Mouse (Mus musculus) stomach, postnatal 0 days (tissue): Measurements from ENCODE around the gene Trim38. TPM values are rescaled to one million over a fixed set of nuclear protein-coding genes. Genes with fewer than 3 reads are reported as not detected.
A peak's percentile ranks its signal among the peaks of the same experiment; 100 is the strongest.

Experiments
- ATAC-seq: fragments of 200-750 bp; cut with Nextera tagmentation; 2 replicates; pipeline ENCODE4 v1.8.0; 2017; ENCODE audit not compliant: low FRiP score, low TSS enrichment
- DNase-seq: peaks from one replicate; pipeline ENCODE4 v3.0.0-alpha.2; 2016; ENCODE audit warnings: low spot score
- H3K27ac ChIP-seq: fragments of 300-500 bp; sonication (generic); replicated peaks from 2 replicates; pipeline ENCODE4 v1.5.1; 2014; ENCODE audit warnings: mild to moderate bottlenecking, control low read depth
- H3K27me3 ChIP-seq: fragments of 300-500 bp; sonication (generic); 2 replicates; pipeline ENCODE4 v1.6.1; 2014; ENCODE audit warnings: low read length; ENCODE audit not compliant: control insufficient read depth, insufficient read depth
- H3K36me3 ChIP-seq: fragments of 300-500 bp; sonication (generic); 2 replicates; pipeline ENCODE4 v1.6.1; 2014; ENCODE audit warnings: low read length, mixed read lengths; ENCODE audit not compliant: control insufficient read depth, insufficient read depth
- H3K4me1 ChIP-seq: fragments of 300-500 bp; sonication (generic); replicated peaks from 2 replicates; pipeline ENCODE4 v1.6.1; 2014; ENCODE audit warnings: antibody characterized with exemption; ENCODE audit not compliant: control insufficient read depth, insufficient read depth
- H3K4me2 ChIP-seq: fragments of 300-500 bp; sonication (generic); replicated peaks from 2 replicates; pipeline ENCODE4 v1.6.1; 2014; ENCODE audit warnings: low read depth, mild to moderate bottlenecking, control low read depth, moderate library complexity
- H3K4me3 ChIP-seq: fragments of 300-500 bp; sonication (generic); 2 replicates; pipeline ENCODE4 v1.5.1; 2014; ENCODE audit warnings: low read depth, low read length, control low read depth
- H3K9ac ChIP-seq: fragments of 300-500 bp; sonication (generic); 2 replicates; pipeline ENCODE4 v1.6.1; 2014; ENCODE audit warnings: mild to moderate bottlenecking, low read length, control low read depth, mixed read lengths
- H3K9me3 ChIP-seq: fragments of 300-500 bp; sonication (generic); 2 replicates; pipeline ENCODE4 v1.6.1; 2016; ENCODE audit warnings: low read length; ENCODE audit not compliant: control insufficient read depth
- CTCF ChIP-seq: IDR thresholded peaks from 2 replicates; pipeline ENCODE4 v1.5.1; 2016; ENCODE audit warnings: antibody characterized with exemption, low read depth, mild to moderate bottlenecking, moderate library complexity
- EP300 ChIP-seq: optimal IDR thresholded peaks from 2 replicates; pipeline ENCODE3; 2016; ENCODE audit warnings: antibody characterized with exemption
- WGBS: fragments of 180-500 bp; shearing (Covaris S2); extraction: QIAGEN DNeasy Blood & Tissue Kit; methylation state at CpG from one replicate; pipeline ENCODE4 v1.1.7; 2014; 5-methylcytosine and 5-hydroxymethylcytosine counted together
- polyA plus RNA-seq: library from polyadenylated mRNA; unstranded; fragments of >200 nt; fragmentation: Nextera tagmentation; extraction: Ambion mirVana; gene quantifications from 2 replicates; pipeline ENCODE4 v1.2.1, GENCODE M21; 2015

The Trim38 gene
- polyA plus RNA-seq, 1 experiment from 2014 or later: 0.18 TPM

DNA sequence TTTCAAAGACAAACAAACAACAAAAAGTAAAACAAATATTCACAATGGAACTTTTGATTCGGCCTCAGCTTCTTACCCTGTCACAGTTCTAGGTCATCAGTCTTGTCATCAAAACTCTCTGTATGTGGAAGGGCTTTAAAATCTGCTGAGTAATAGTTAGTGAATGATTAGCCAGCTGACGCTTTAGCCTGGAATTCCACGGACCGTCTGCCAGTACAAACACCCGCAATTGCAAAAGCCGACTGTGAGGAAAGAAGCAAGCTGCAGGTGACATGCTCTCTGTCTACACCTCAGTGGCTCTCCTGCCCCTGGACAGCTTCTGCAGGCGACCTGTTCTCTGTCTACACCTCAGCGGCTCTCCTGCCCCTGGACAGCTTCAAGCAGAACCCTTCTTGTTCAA, 39.2 kb upstream of the Trim38 start:
- ATAC-seq: peak; percentile 87
- Histone ChIP-seq H3K4me3 (no peak overlapping the region), H3K27me3 (no peaks in the 10 kb centered on the region), H3K36me3 (no peaks in the 10 kb centered on the region), H3K27ac (no peak overlapping the region), H3K4me1 (no peaks in the 10 kb centered on the region), H3K9me3 (no peaks in the 10 kb centered on the region), H3K9ac (no peak overlapping the region), H3K4me2 (no peak overlapping the region)
- no peak for TF ChIP-seq CTCF
- no peak for TF ChIP-seq EP300
- DNase-seq: peak; percentile 62
- 19% methylated on average over 8 of the region's 8 CpGs for WGBS

- 23% methylated on average over 8 of the region's 8 CpGs for WGBS
- Histone ChIP-seq H3K36me3 (no peaks in the 10 kb centered on the region), H3K4me1 (no peaks in the 10 kb centered on the region), H3K27me3 (no peaks in the 10 kb centered on the region), H3K4me2 (no peak overlapping the region), H3K9me3 (no peaks in the 10 kb centered on the region), H3K9ac (no peak overlapping the region), H3K4me3 (no peak overlapping the region), H3K27ac (no peak overlapping the region)
- TF ChIP-seq EP300 (no peak), CTCF (peak; percentile 94)
- DNase-seq (no peak), ATAC-seq (no peak)
These were observed 37.4 kb upstream of the Trim38 start for GRCm38 (mm10) chr13:23732156-23732804.

GRCm38 (mm10) chr13:23737091-23737490, 32.6 kb upstream of the Trim38 start:
- Histone ChIP-seq H3K27ac (no peak overlapping the region), H3K4me3 (no peak overlapping the region), H3K4me1 (no peaks in the 10 kb centered on the region), H3K27me3 (no peaks in the 10 kb centered on the region), H3K9ac (no peak overlapping the region), H3K36me3 (no peaks in the 10 kb centered on the region), H3K4me2 (no peak overlapping the region), H3K9me3 (no peaks in the 10 kb centered on the region)
- ATAC-seq: no peak
- TF ChIP-seq EP300: no peak
- no peak for TF ChIP-seq CTCF
- DNase-seq: no peak
- WGBS: 91% methylated on average over 5 of the region's 5 CpGs

DNA sequence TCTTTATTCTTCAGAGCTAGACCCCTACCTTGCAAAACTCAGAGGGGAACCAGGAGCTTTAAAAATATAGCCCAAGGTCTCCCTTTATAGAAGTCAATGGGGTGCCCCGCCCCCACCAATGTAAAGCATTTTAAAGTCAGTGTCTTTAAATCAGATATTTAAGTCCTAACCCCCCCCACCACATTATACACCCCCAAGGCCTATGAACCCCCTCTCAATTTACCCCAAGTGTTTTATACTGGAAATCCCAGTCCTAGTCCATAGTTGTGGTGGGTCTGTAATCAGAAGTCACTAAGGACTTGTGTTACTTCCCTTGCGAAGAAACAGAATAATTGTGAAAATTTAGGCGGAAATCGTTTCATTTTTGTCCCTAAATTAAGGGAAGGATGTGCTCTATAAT, 31.7 kb upstream of the Trim38 start:
- 25% methylated on average over 4 of the region's 4 CpGs for WGBS
- H3K4me1 ChIP-seq: no peaks in the 10 kb centered on the region
- H3K9ac ChIP-seq: peak overlapping the region; percentile 59
- ATAC-seq: no peak
- DNase-seq: no peak
- H3K9me3 ChIP-seq: no peaks in the 10 kb centered on the region
- peak overlapping the region; percentile 96 for H3K27ac ChIP-seq
- H3K4me2 ChIP-seq: peak overlapping the region; percentile 84
- peak overlapping the region; percentile 55 for H3K4me3 ChIP-seq
- no peak for TF ChIP-seq CTCF
- TF ChIP-seq EP300: no peak
- no peaks in the 10 kb centered on the region for H3K27me3 ChIP-seq
- H3K36me3 ChIP-seq: no peaks in the 10 kb centered on the region

DNA sequence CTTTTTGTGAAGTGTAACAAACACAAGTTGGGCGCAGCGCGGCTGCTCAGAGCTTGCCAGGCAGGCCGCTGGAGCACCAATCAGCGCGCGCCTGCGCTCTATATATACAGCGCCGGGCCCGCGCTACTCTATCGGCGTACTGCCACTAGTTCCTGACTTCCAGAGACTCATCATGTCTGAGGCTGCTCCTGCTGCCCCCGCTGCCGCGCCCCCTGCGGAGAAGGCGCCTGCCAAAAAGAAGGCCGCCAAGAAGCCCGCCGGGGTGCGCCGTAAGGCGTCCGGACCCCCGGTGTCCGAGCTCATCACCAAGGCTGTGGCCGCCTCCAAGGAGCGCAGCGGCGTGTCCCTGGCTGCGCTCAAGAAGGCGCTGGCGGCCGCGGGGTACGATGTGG, 31.0 kb upstream of the Trim38 start, which contains the start of gene Hist1h1c:
Gene Hist1h1c, plus strand, starts transcription at position 132 of the 392 bp plus-strand sequence.
- Histone ChIP-seq H3K9me3 (no peaks in the 10 kb centered on the region), H3K9ac (peak within 1 kb of the TSS; percentile 88), H3K4me3 (peak within 1 kb of the TSS; percentile 55), H3K4me1 (no peaks in the 10 kb centered on the region), H3K27ac (peak within 1 kb of the TSS; percentile 96), H3K27me3 (no peaks in the 10 kb centered on the region), H3K36me3 (no peaks in the 10 kb centered on the region), H3K4me2 (peak within 1 kb of the TSS; percentile 84)
- no peak for TF ChIP-seq EP300
- TF ChIP-seq CTCF: peak; percentile 47
- peak; percentile 93 for ATAC-seq
- DNase-seq: peak; percentile 94
- WGBS: under 1% methylated on average over 29 of the region's 38 CpGs

- Histone ChIP-seq H3K27ac (peak overlapping the region; percentile 96), H3K4me2 (peak overlapping the region; percentile 84), H3K4me1 (no peaks in the 10 kb centered on the region), H3K27me3 (no peaks in the 10 kb centered on the region), H3K9me3 (no peaks in the 10 kb centered on the region), H3K36me3 (no peaks in the 10 kb centered on the region), H3K4me3 (peak overlapping the region; percentile 55), H3K9ac (peak overlapping the region; percentile 88)
- ATAC-seq (peak; percentile 85), DNase-seq (peak; percentile 93)
- TF ChIP-seq EP300: peak; percentile 42
- TF ChIP-seq CTCF: no peak
- 0% methylated on average over 38 of the region's 39 CpGs for WGBS
These were observed 30.4 kb upstream of the Trim38 start for GRCm38 (mm10) chr13:23739069-23739921.
